Mouse (Mus musculus) left cerebral cortex, adult 11 months (tissue): Measurements from ENCODE around the gene Tlcd2.

ENCODE experiments used
- DNase-seq: peaks from one replicate; pipeline ENCODE4 v3.0.0; 2022; ENCODE audit warnings: low spot score

Gene Tlcd2

DNA sequence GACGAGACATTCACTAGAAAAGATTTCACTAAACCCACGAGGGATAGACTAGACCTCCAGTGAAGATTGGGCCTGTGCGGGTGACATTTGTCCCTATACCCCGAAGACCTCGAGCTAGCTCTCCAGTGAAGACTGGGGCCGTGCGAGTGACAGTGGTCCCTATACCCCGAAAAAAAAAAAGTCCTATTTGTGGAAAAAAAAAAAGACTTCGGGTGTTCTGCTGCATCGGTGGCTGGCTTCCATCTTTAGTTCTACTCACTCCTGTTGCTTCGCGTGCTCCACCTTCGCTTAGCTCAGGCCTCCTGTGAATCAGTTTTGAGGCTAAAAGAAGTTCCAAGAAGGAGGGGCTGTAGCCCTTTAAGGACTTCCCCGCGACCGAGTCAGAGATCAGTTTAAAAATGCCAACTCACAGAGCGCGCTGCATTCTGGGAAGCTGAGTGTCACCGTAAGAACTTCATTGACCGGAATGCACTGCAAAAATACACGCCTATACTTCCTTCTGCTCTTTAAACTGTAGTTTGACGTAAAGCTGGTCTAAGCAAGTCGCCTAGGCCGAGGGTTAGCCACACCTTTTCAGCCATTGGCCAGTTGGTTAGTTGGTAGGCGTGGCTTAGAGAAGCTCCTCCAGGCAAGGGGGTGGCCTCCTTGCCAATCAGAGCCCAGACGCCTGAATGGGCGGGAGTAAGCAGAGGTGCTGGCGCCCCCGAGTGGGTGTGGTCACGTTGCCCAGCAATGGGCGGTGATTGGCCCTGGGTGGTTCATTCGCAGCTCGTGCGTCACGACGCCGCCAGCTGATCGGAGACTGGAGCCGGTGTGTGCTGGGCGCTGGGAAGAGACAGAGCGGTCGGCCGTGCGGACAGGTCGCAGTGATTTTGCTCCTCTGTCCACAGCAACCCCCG is at the start of gene Tlcd2:
TSS of gene Tlcd2 (plus strand) at position 872 of the 899 bp plus-strand sequence.
- DNase-seq, result peak; percentile 100

- no peak for DNase-seq
These were observed 46.4 kb upstream of the Tlcd2 start for GRCm38 (mm10) chr11:75415096-75415495.

DNA sequence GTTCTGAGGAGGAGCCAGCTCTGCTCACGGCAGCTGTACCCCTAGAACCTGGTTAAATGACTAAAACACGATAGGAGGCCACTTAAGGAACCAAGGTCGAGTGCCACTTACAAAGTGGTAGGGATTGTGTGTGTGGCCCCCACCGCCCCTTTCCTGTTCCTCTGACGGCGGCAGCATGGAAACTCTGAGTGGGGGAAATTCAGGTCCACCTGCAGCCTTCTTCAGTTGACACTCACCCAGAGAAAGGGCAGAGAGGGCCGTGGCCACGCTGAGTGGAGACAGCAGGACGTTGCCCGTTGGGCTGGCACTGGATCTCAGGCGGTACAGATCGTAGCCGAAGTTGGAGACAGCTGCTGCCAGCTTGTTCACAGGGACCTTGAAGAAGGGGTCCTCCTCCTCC is 45.5 kb upstream of the Tlcd2 start:
- no peak for DNase-seq

DNA sequence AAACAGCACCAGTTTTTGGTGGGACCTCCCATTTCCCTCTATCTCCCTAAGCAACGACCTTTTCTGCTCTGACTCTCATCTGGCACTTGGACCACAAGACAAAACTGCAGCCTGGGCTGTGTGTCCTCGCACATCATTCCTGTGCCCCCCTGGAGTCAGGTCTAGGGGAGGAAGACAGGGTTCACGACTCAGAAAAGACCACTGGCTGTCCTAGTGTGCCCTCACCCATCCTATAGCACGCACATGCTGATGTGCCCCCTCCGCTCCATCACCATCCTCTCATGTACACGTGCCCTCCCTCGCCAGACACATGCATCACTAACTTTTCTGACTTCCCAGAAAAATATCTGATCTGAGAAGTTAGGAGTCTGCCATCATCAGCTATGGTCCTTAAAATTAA is 41.5 kb upstream of the Tlcd2 start:
- DNase-seq, result no peak

DNA sequence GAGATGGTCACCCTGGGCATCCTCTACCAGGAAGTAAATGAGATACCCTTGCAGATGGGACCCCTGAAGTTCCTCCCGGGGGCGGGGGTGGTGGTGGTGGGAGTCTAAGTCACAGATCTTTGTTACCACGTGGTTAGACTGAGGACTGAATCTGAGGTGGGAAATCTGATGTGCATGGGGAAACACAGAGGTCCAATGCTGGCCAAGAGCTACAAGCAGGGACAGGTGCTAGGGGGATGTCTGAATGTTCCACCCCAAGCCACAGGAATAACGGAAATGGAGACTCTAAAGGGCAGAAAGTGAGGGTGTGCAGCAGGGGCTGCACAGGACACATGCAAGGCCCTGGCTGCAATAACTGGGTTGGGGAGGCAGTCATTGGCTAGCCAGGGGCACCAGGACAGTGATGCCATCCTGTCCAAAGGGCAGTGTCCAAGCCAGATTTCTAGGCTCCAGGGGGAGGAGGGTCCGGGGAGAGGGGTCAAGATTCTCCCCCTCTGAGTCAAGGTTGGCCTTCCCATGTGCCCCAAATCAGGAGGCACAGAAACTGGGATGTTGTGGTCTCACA is 40.6 kb upstream of the Tlcd2 start:
- DNase-seq, result no peak

- DNase-seq, result no peak
These were observed 40.0 kb upstream of the Tlcd2 start for GRCm38 (mm10) chr11:75421375-75422012.

DNA sequence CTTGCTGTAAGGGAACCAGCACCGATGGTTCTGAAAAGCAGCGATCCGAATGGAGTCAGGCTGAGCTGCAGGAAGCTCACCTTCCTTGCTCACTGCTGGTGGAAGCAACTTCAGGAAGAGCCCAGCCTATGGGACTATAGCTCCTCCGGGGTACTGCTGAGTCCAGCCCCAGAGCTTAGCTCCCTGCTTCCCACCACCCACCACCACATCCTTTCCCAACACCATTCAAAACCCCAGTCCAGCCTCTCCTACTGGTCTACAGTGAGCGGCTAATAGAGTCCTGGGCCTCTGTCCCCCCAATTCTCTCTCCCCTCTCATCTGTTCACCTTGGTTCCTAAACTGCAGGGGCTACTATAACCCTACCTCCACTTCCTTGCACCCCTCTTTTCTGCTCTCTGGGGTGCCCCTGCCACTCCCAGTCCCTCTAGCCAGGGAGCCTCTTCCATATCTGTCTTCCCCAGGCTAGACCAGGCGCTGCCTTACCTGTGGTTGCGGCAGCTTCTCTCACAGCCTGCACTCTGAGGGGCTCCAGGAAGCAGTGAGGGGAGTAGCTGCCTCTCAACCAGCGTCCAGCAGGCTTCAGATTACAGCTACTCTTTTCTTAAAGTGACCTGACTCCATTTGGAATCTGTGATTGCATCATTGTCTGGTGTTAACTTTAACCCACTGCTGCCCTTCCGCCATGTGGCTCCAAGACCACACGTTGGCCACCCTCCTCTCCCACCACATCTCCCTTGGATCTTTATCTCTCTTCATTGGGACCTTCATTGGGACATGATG is 39.3 kb upstream of the Tlcd2 start, which contains the start of gene Serpinf1:
TSS of gene Serpinf1 (minus strand) at position 689 of the 780 bp plus-strand sequence.
- DNase-seq, result no peak

- DNase-seq, result no peak
These were observed 38.4 kb upstream of the Tlcd2 start for GRCm38 (mm10) chr11:75423091-75423490.

DNA sequence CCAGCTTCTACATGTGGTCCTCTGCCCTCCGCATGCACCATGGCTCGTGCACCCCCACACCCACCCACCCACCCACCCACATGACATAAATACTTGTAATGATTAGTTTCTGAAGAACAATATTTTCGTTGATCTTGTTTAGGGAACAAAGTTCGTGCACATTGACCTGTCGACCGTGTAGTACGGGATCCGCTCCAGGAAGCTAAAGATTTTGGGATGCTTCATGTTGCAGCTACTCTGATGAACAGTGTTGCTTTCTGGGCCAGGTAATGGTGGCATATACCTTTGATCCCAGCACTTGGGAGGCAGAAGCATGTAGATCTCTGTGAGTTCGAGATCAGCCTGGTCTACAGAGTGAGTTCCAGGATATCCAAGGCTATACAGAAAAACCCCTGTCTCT is 37.5 kb upstream of the Tlcd2 start:
- DNase-seq, result no peak

GRCm38 (mm10) chr11:75424459-75424858 is 37.1 kb upstream of the Tlcd2 start:
- no peak for DNase-seq

DNA sequence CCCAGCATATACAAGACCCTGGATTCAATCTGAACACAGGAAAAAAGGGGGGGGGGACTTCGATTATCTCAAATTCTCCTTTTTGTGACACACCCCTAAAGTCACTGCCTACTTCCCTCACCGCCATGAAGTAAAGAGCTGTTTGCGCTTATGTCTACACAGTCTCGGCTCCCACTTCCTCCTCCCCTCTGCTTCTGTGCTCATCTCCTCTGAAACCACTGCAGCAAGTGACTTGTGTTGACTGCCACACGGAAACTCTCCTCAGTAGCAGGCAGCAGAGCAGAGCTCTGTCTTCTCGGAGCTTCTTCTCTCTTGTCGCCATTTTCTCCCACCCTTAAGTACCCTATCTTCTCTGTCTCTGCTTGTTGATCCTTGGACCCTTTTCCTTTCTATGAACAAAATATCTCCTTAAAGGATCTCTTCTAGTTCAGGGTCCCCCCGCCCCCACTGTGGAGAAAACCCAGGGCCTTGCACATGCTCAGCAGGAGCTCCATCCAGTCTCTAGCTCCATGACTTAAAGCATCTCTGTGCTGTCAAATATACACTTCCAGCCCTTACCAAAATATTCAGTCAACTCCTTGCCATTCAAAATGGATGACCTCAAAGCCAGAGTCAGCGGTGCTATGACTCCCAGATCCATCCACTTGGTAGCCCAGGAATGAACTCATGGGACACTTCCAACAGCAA is 32.4 kb upstream of the Tlcd2 start:
- no peak for DNase-seq

DNA sequence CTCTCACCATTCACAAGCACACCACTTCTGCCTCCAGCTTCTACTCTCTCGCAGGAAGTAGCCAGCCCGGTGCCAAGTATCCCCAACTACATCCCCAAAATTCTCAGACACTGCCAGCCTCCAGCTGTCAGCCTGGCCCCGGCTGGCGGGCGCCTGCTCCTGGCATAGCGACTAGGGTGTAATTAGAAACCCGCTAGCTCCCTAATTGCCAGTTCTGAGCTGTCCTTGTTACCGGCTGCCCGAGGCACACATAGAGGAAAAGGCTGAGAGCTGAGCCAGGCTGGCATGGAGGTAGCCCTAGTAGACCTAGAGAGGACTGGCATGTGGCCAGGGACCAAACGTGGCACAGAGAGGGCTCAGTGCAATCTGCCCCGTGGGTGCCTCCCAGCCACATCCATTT is 30.2 kb upstream of the Tlcd2 start:
- peak; percentile 66 for DNase-seq

DNA sequence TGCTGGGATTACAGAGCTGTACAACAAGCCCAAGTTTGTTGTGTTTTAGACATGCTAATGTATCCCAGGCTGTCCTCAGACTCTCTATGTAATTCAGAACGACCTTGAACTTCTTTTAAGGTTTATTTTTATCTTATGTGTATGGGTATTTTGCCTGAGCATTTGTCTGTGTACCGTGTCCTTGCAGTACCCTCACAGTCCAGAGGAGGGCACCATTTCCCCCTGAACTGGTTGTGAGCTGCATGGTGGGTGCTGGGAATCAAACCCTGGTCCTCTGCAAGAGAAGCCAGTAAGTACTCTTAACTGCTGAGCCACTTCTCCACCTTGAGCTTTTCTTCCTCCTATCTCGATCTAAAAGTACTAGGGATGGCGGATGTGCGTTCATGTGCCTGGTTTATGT is 27.4 kb upstream of the Tlcd2 start:
- no peak for DNase-seq

DNA sequence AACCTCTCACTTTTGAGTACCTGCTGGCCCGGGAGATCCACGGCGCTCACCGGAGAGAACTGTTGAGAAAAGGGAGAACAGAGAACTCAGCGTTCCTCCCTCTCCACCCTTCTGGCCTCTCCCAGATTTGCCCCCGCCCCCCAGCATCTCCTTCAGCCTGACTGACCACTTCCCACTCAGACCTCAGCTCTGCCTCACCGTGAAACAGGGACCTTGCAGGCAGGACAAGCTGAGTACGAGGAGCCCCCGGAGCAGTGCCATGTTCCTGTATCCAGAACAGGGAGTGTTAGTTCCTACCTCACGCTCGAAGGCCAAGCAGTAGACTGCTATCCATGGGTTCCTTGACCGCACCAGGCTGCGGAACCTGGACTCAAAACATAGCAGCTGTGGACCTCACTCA is 23.3 kb upstream of the Tlcd2 start:
- DNase-seq, result no peak

- DNase-seq, result no peak
These were observed 22.7 kb upstream of the Tlcd2 start for GRCm38 (mm10) chr11:75438804-75439203.

DNA sequence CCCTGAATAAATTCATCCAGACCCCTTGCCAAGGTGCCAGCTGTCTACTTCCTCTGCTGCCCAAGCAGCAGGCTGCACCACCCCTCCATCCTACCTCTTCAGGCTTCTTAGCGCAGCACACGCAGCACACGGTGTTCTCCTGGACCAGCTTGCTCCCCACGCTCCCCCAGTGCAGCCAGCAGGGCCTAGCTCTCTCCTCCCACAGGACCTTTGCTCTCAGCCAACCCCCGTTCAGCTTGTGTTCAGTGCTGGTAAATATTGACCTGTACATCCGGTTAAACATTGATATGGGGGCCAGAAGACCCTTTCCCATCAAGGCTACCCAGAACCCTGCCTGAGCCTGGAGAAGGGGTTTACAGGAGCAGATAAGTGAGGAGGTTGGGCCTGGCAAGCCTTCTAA is 22.2 kb upstream of the Tlcd2 start, which contains the start of gene Serpinf2:
TSS of gene Serpinf2 (minus strand) at position 229 of the 400 bp plus-strand sequence.
- no peak for DNase-seq

GRCm38 (mm10) chr11:75439951-75440350 is 21.6 kb upstream of the Tlcd2 start:
- no peak for DNase-seq

DNA sequence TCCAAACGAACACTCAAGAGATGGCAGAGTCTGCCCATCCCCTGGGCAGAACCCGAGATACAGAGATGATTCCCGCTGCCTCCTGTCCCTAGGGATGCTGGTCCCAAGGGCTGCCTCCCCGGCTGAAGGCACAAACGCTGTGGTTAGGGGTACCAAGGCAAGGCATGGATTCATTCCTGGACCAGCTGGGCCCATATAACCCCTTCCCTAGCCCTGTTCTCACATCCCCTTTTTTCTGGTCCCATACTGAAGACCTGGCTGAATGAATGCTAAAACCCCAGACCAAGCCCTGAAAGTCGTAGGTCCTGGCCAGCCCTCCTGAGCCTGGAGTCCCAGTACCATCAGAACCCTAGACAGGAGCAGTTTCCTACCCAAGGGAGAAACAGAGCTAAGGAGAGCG is 20.5 kb upstream of the Tlcd2 start:
- no peak for DNase-seq

DNA sequence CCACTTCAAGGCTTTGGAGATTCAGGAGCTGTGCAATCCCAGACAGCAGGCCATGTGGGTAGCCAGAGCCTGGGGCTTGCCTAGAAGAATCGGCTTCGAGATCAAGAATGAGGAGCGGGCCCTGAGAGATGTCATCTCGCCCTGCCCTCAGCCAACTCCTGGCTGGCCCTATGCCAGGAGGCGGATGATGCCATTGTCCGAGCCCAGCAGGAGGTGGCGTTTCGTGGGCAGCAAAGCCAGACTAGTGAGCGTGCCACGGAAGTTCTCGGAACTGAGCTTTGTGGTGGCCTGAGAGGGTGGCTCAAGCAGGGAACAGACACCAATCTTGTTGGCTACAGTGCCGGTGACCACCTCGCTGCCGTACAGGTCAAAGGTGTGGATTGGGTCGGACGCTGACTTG is 19.9 kb upstream of the Tlcd2 start:
- DNase-seq, result no peak

- DNase-seq, result no peak
These were observed 17.8 kb upstream of the Tlcd2 start for GRCm38 (mm10) chr11:75443711-75444110.

- no peak for DNase-seq
These were observed 12.9 kb upstream of the Tlcd2 start for GRCm38 (mm10) chr11:75448575-75448974.

DNA sequence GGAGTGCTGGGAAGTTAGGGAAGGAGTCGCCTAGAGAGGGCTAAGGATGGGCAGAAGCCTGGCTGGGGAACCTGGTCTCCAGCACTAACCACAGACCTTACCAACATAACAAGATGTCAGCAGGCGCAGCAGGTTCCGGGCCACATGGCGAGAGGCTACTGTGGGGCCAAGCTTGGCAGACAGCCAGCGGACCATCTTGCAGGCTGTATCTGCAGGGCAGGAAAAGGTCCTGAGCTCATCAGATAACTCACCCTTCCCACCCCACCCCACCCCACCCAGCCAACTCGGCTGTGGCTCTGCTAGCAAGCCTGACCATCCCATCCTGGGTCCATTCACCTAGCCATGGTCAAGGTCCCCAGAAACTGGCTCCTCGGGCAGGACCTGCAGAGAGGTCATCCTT is 11.8 kb upstream of the Tlcd2 start:
- no peak for DNase-seq
